Mouse (Mus musculus): ENCODE measurements around the gene Zscan4b. TPM values are rescaled to one million over a fixed set of nuclear protein-coding genes. Genes with fewer than 3 reads are reported as not detected.

The Zscan4b gene
- not detected in 2 replicates for polyA plus RNA-seq (2012; ENCODE audit: low replicate concordance)

GRCm38 (mm10) chr7:10904950-10905349 is at the start of gene Zscan4b:
Gene Zscan4b (minus strand): TSS chr7:10905050.

Other genes starting within 250 kb of the Zscan4b start
- not detected in 2 replicates for gene Nlrp4b, start 217.3 kb downstream of the Zscan4b start, polyA plus RNA-seq (2012; ENCODE audit: low replicate concordance)
- not detected in 2 replicates for gene Vmn1r71, start 150.7 kb downstream of the Zscan4b start, polyA plus RNA-seq (2012; ENCODE audit: low replicate concordance)
- not detected in 2 replicates for gene Zscan4c, start 100.7 kb upstream of the Zscan4b start, polyA plus RNA-seq (2012; ENCODE audit: low replicate concordance)
- not detected in 2 replicates for gene Zscan4-ps1, start 164.6 kb upstream of the Zscan4b start, polyA plus RNA-seq (2012; ENCODE audit: low replicate concordance)

Measured in hematopoietic multipotent progenitor cell, adult 10-12 weeks (in vitro differentiated cells).